Mouse (Mus musculus) kidney, embryonic 16.5 days (tissue): ENCODE measurements at regions not wholly inside any gene's neighbourhood (a gene's known extent, or its start where the extent isn't known, plus 50 kb on each side); places are given as distances from the start of the nearest gene placed in this dataset.

ENCODE experiments used
- ATAC-seq: fragments of 200-750 bp; cut with Nextera tagmentation; 2 replicates; pipeline ENCODE4 v1.8.0; 2017; ENCODE audit warnings: moderate TSS enrichment; ENCODE audit not compliant: low FRiP score, low TSS enrichment
- H3K27ac ChIP-seq: fragments of 300-500 bp; sonication (generic); 2 replicates; pipeline ENCODE4 v1.5.1; 2014; ENCODE audit warnings: low read length
- H3K27me3 ChIP-seq: fragments of 300-500 bp; sonication (generic); 2 replicates; pipeline ENCODE4 v1.6.1; 2014; ENCODE audit warnings: low read length, control low read depth, mixed read lengths; ENCODE audit not compliant: insufficient read depth
- H3K36me3 ChIP-seq: fragments of 300-500 bp; sonication (generic); 2 replicates; pipeline ENCODE4 v1.6.1; 2014; ENCODE audit warnings: low read length, control low read depth, mixed read lengths; ENCODE audit not compliant: insufficient read depth
- H3K4me1 ChIP-seq: fragments of 300-500 bp; sonication (generic); 2 replicates; pipeline ENCODE4 v1.6.1; 2014; ENCODE audit warnings: low read length, control low read depth, mixed read lengths; ENCODE audit not compliant: insufficient read depth
- H3K4me2 ChIP-seq: fragments of 300-500 bp; sonication (generic); replicated peaks from 2 replicates; pipeline ENCODE4 v1.6.1; 2014; ENCODE audit warnings: low read depth, low read length
- H3K4me3 ChIP-seq: fragments of 300-500 bp; sonication (generic); 2 replicates; pipeline ENCODE4 v1.5.1; 2014; ENCODE audit warnings: mild to moderate bottlenecking, low read length
- H3K9ac ChIP-seq: fragments of 300-500 bp; sonication (generic); replicated peaks from 2 replicates; pipeline ENCODE4 v1.6.1; 2014; ENCODE audit warnings: low read length
- H3K9me3 ChIP-seq: fragments of 300-500 bp; sonication (generic); 2 replicates; pipeline ENCODE4 v1.6.1; 2016; ENCODE audit warnings: low read length, control low read depth
- WGBS: fragments of 180-500 bp; shearing (Covaris S2); extraction: QIAGEN DNeasy Blood & Tissue Kit; methylation state at CpG from one replicate; pipeline ENCODE4 v1.1.7; 2014; 5-methylcytosine and 5-hydroxymethylcytosine counted together

DNA sequence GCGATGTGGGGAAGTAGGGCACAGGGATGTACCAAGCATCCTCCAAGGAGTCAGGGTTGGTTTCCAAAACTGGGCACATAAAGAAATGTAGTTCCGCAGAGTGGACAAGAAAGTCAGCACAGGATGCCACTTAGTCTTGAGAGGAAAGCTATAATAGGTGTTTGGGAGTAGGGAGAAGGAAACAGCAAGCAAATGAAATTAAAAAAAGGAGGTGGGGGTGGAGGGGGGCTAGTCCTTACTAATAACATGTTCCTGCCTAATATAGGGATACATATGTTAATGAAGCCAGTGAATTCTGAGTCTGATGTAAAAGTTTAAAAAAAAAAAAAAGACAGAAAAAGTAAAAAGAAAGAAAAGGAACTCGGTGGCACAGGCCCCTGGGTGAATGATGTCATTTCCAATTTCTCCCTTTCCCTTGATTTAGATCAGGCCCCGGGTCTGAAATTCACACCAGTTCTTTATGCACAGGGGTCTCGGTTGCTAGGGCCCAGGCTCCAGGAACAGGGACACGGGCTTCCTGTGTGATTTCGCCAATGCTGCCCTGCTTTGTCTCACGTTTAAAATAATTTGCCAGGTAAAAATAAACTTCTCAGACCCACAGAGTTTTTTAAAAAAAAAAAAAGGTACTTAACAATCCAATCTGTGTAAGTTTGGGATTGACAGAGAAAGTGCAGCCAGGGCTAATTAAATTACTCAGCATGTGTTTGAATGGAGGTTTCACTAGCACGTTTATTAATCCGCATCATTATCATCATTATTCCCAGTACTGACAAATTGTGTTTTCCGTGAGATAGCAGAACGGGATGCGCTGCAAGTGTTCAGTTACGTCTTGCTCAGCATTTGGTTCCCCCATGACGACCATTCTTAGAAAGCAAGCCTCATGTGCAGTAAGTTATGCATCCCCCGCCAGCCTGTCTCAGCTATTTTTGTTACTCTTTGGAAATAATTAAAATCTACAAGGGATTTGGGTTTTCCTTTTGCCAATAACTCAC lies 172.8 kb upstream of the Slc25a13 start:
- 77% methylated on average over 16 of the region's 16 CpGs for WGBS
- H3K9me3 ChIP-seq, result no peaks in the 10 kb centered on the region
- no peak overlapping the region for H3K9ac ChIP-seq
- no peaks in the 10 kb centered on the region for H3K36me3 ChIP-seq
- no peak overlapping the region for H3K27ac ChIP-seq
- ATAC-seq, result no peak
- H3K4me2 ChIP-seq, result no peak overlapping the region
- H3K4me3 ChIP-seq, result no peak overlapping the region
- no peaks in the 10 kb centered on the region for H3K4me1 ChIP-seq
- no peaks in the 10 kb centered on the region for H3K27me3 ChIP-seq

DNA sequence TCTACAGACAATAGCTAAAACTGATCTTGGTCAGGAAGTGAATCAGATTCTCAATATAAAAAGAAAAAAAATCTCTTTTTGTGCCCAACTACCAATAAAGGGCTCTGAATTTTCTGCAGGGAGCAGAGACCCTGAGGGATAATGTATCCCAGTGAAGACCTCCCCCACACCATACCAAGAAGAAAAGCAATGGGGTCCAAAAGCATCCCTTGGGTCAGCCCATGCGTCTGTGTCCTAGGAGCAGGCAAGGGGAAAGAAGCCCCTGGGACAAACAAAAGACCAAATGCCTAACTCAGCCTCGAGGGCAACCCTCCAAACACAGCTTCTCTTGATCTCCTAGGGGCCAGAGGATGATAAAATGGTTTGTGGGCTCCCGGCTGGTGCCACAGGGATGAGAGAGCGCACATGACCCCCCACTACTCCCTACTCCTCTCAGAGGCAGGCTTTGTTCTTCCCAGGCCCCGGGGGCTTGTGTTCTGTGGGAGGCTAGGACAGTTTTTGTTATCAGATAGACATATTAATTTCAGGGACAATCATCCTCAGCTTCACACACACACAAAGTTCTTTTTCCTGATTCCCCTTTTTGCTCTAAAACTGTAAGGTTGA lies 172.0 kb upstream of the Slc25a13 start:
- WGBS, result 27% methylated on average over 5 of the region's 5 CpGs
- no peak overlapping the region for H3K4me3 ChIP-seq
- no peak overlapping the region for H3K9ac ChIP-seq
- no peak for ATAC-seq
- H3K4me1 ChIP-seq, result no peaks in the 10 kb centered on the region
- no peaks in the 10 kb centered on the region for H3K9me3 ChIP-seq
- no peaks in the 10 kb centered on the region for H3K36me3 ChIP-seq
- no peak overlapping the region for H3K4me2 ChIP-seq
- no peak overlapping the region for H3K27ac ChIP-seq
- no peaks in the 10 kb centered on the region for H3K27me3 ChIP-seq

DNA sequence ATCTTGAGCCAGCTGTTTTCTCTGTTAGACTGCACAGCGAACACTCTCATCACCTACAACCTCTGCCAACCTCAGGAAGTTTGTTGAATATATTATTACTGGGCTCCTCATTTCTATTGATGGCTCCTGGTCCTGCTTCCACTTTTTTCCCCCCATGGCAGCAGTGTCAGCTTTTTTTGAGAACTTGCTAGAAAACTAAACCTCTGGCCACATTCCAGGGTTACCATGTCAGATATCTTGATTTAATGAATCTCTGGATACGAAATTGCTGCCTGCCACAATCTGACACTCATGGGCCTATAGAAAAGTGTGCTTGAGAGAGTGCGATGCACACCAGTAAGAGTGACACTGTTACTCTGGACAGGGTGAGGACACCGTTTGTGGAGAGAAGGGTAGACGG lies 170.6 kb upstream of the Slc25a13 start:
- Histone ChIP-seq H3K4me2 (no peak overlapping the region), H3K27ac (no peak overlapping the region), H3K36me3 (no peaks in the 10 kb centered on the region), H3K27me3 (no peaks in the 10 kb centered on the region), H3K9me3 (no peaks in the 10 kb centered on the region), H3K9ac (no peak overlapping the region), H3K4me1 (no peaks in the 10 kb centered on the region), H3K4me3 (no peak overlapping the region)
- WGBS, result 77% methylated on average over 5 of the region's 5 CpGs
- ATAC-seq, result no peak

DNA sequence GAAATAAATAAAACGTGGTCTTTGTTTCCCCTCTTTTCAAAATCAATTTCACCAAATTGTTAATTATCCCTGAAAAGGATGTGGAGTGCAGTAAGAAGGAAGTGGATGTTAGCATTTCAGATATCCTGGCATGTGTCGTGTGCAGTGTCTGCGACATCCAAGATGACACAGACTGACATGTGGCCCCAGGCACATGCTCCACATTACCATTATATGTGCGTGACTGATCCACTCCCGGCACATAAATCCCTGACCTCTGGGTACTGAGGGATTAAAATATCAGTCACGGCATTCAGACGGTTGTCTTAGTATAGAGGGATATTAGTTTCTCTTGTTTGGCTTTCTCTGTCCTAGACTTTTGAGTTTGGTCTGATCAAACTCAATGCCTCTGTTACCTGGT lies 168.0 kb upstream of the Slc25a13 start:
- whole genome bisulfite sequencing, result 73% methylated on average over 7 of the region's 7 CpGs
- no peak overlapping the region for H3K4me3 ChIP-seq
- no peak overlapping the region for H3K27ac ChIP-seq
- no peak for ATAC-seq
- H3K9me3 ChIP-seq, result no peaks in the 10 kb centered on the region
- no peak overlapping the region for H3K4me2 ChIP-seq
- H3K36me3 ChIP-seq, result no peaks in the 10 kb centered on the region
- H3K27me3 ChIP-seq, result no peaks in the 10 kb centered on the region
- no peaks in the 10 kb centered on the region for H3K4me1 ChIP-seq
- no peak overlapping the region for H3K9ac ChIP-seq

DNA sequence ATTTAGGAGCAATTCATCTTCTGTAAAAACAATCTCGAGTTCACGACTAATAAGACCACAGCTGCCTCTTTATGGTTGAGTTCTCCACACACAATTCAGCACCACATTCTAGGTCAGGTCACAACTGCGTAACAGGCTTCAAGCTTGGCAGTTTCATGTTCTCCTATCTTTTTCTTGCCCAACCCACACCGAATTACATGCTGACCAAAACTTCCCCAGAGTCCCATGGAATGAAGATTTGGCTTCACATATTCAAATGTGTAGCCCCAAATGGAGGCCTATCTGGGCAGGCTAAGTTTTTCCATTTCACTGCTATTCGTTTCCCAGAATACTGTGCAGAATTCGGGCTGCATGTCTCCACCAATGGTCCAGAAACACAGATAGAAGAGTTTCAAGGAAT lies 167.5 kb upstream of the Slc25a13 start:
- no peak overlapping the region for H3K4me3 ChIP-seq
- no peak overlapping the region for H3K27ac ChIP-seq
- H3K27me3 ChIP-seq, result no peaks in the 10 kb centered on the region
- no peak overlapping the region for H3K4me2 ChIP-seq
- H3K9ac ChIP-seq, result no peak overlapping the region
- no peaks in the 10 kb centered on the region for H3K4me1 ChIP-seq
- no peaks in the 10 kb centered on the region for H3K9me3 ChIP-seq
- WGBS, result 60% methylated on average over 6 of the region's 6 CpGs
- no peaks in the 10 kb centered on the region for H3K36me3 ChIP-seq
- ATAC-seq, result no peak

DNA sequence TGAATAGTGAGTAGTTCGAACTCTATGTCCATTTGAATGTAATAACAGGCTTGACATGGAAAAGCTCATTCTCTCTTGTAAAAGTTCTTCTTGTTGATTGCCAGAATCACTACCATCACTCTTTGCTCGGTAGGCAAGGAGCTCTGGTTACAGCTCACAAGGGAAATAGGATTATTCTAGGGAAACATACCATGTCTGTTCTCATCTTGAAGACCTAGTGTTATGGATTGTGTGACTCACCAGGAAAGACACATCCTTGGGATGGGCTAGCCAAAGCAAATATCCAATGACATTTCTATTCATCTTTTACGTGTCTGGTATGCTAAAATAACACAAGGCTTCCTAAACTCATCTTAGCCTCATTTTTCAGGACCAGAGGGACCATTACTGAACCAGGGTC lies 155.4 kb upstream of the Slc25a13 start:
- H3K27me3 ChIP-seq, result no peaks in the 10 kb centered on the region
- H3K4me2 ChIP-seq, result no peak overlapping the region
- H3K4me1 ChIP-seq, result no peaks in the 10 kb centered on the region
- no peaks in the 10 kb centered on the region for H3K36me3 ChIP-seq
- no peak for ATAC-seq
- H3K9me3 ChIP-seq, result no peaks in the 10 kb centered on the region
- no peak overlapping the region for H3K27ac ChIP-seq
- 85% methylated on average over 3 of the region's 3 CpGs for WGBS
- H3K4me3 ChIP-seq, result no peak overlapping the region
- H3K9ac ChIP-seq, result no peak overlapping the region

DNA sequence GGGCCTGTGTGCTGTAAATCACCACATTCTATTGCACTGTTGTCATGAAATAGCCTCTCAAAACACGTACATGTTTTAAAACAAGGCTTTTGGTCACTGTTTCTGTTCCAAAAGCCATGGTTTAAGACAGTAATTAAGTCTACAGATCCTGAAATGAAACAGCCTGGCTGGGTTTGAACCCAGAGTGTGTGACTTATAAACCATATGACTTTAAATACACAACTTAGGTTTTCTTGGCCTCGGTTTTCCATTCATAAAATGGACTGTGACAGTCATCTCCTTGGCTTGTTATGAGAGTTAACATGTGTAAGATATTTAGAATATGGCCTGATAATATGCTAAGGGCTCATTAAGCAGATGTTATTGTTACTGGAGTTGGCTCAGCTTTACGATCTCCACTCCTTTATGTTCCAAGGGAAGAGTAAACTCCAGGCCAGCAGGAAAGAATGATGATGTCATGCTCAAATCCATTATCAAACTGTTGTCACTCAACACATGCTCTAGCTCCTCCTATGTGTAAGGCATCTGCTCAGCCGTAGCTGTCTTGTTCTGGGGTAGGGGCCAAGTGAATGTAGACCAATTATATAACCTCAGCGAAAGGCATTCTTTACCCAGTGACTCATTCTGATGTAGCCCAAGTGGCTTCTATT lies 154.6 kb upstream of the Slc25a13 start:
- no peaks in the 10 kb centered on the region for H3K27me3 ChIP-seq
- no peak overlapping the region for H3K9ac ChIP-seq
- no peak overlapping the region for H3K4me2 ChIP-seq
- H3K27ac ChIP-seq, result no peak overlapping the region
- no peaks in the 10 kb centered on the region for H3K36me3 ChIP-seq
- no peak for ATAC-seq
- no peaks in the 10 kb centered on the region for H3K9me3 ChIP-seq
- no peak overlapping the region for H3K4me3 ChIP-seq
- 65% methylated on average over 5 of the region's 5 CpGs for WGBS
- H3K4me1 ChIP-seq, result no peaks in the 10 kb centered on the region

DNA sequence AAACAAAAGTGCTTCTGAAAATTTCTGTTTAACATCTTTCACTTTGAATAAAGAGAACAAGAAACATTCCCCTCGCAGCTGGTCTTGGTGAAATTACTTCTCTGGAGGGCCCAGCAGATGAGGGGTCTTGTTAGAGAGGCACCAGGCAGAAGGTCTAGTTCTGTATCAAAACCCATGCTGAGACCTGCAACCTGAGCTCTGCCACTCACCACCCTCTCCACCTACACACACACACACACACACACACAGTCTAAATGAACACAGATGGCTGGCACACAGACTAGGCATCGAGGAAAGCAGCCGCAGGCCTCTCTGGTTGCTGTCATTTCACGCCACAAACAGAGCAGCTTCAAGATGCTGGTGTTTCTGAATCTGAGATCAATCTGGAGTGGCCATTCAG lies 147.1 kb upstream of the Slc25a13 start:
- H3K4me2 ChIP-seq, result no peak overlapping the region
- no peaks in the 10 kb centered on the region for H3K36me3 ChIP-seq
- no peaks in the 10 kb centered on the region for H3K4me1 ChIP-seq
- WGBS, result 67% methylated on average over 4 of the region's 4 CpGs
- no peak overlapping the region for H3K4me3 ChIP-seq
- H3K9me3 ChIP-seq, result no peaks in the 10 kb centered on the region
- ATAC-seq, result no peak
- no peak overlapping the region for H3K27ac ChIP-seq
- H3K27me3 ChIP-seq, result no peaks in the 10 kb centered on the region
- no peak overlapping the region for H3K9ac ChIP-seq

DNA sequence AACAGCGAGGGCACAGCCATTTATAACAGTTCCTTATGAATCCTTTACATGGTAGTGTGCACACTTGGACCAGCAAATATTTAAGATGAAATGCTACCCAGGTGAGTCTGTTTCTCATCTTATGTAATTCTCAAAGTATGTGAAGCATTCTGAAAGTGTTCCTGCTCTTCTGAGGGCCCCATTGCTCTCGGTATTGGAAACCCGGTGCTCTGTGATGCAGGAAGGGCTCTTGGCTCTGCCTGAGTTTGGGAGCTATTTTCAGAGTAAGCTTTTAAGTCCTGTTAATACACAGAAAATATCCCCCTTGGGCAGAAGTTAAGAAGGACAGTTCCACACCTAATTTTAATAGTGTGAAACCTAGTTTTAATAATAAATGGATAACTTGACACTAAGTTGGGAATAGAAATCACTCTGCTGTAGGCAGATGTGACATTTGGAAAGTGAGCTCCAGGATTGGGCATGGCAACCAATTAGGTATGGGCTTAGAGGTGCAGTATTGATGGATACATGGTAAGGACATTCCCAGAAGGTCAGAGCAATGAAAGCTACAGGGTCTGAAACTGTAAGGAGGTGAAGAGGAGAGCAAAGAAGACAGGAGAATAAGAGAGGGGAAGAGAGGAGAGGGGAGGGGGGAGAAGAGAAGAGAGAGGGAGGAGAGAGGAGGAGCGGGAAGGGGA lies 145.8 kb upstream of the Slc25a13 start:
- no peak overlapping the region for H3K4me3 ChIP-seq
- no peak for ATAC-seq
- H3K4me2 ChIP-seq, result no peak overlapping the region
- no peak overlapping the region for H3K9ac ChIP-seq
- no peaks in the 10 kb centered on the region for H3K27me3 ChIP-seq
- H3K36me3 ChIP-seq, result no peaks in the 10 kb centered on the region
- 80% methylated on average over 4 of the region's 4 CpGs for WGBS
- no peaks in the 10 kb centered on the region for H3K4me1 ChIP-seq
- H3K27ac ChIP-seq, result no peak overlapping the region
- no peaks in the 10 kb centered on the region for H3K9me3 ChIP-seq
